Mouse (Mus musculus) testis, adult 2 months (tissue): ENCODE data around the gene Usp46.
A peak's percentile ranks its signal among the peaks of the same experiment; 100 is the strongest.

Experiments
- CTCF ChIP-seq: fragments of 200-500 bp; IDR thresholded peaks from 2 replicates; pipeline ENCODE4 v1.5.1; 2012; ENCODE audit warnings: low read depth, mild to moderate bottlenecking, inconsistent platforms, low read length, moderate library complexity; ENCODE audit not compliant: control insufficient read depth, insufficient read depth, insufficient replicate concordance
- POLR2A ChIP-seq: fragments of 200-500 bp; IDR thresholded peaks from 2 replicates; pipeline ENCODE4 v1.6.1; 2012; ENCODE audit warnings: low read depth, mild to moderate bottlenecking, inconsistent platforms, low read length, moderate library complexity; ENCODE audit not compliant: control insufficient read depth

DNA sequence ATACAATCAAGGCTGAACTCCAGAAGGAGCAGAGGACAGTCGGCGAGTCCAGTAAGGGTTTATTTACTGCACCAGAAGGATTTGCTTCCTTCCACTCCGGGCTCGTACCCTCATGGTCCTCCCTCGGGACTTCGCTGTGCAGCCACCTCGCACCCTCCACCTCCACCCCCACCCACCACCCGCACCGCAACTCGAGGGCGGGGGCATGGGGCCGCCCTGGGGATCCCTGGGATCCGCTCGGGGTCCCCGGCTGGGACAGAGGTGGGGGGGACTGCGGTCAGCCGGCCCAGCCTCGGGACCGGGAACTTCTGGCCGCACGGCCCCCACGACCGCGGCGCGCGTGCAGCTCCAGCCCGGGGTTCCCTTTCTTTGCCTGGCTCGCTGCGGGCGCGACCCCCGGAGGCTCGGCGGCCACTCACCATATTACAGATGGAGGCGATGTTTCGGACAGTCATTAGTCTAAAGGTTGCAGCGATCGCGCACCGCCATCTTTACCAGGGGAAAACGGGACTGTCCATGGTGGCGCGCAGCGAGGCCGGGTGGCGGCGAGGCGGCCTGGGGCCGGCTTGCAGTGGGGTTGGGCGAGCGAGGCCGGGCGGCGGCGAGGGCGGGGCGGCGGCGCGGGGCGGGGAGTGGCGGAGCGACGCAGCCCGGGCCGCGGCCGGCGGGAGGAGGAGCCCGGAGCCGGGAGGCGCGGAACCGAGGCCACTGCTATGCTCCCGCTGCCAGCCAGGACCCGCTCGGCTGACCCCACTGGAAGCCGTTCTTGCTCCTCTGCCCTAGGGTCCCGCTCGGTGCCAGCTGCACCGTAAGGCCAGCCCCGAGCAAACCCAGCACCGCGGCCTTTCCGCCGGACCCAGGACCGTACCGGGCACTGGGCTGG is at the start of gene Usp46:
- TF ChIP-seq CTCF (no peak), POLR2A (0 out of 2 replicates have a peak, but pooled peaks have one; percentile 47)
